8 mouse cellular contexts compared by ENCODE assay signal in the genomic region with DNA sequence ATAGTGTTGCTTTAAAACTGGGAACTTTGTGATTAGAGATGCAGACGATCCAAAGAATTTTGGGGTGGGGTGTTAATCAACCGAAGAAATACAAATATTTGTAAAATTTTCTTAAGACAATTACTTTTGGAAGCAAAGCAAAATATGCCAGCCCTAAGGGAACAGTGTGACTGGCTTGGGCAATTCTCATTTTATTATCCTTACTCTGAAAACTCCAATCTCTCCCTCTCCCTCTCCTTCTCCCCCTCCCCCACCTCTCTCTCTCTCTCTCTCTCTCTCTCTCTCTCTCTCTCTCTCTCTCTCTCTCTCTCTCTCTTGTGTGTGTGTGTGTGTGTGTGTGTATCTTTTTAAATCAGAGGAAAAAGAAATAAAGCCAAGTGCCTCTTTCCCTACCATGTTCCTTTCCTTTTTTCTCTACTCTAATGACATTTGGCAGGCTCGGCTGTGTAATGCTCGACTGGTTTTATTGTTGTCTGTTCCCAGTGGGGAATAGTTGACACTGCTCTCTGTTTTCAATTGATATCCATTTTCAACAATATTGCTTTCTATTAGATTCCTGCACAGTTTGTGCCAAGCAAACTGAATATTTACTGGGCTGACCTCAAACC.
DNase-seq lines count a peak whose midpoint lies in the region; ATAC-seq lines count a peak whose summit lies in the region.
"Had no signal": no experiment of that assay in that cellular context is flagged by ENCODE, and none has a peak within 500 bp of the region (broad histone marks: within the 10 kb centered on the region; RNA-seq: fewer than 3 reads in every experiment).

No protein-coding gene starts in this region.

- WGBS in neural tube, embryonic 11.5 days: 21% methylated on average over 4 of the region's 4 CpGs
- WGBS in forebrain, embryonic 12.5 days: 21% methylated on average over 4 of the region's 4 CpGs
- WGBS in limb, embryonic 13.5 days: 19% methylated on average over 4 of the region's 4 CpGs

- no peaks in the 10 kb centered on the region for H3K27me3 ChIP-seq in neural tube, embryonic 11.5 days (ENCODE audit: control insufficient read depth, insufficient read depth, low read length)
- H3K27me3 ChIP-seq in forebrain, embryonic 12.5 days: no peaks in the 10 kb centered on the region
- no peaks in the 10 kb centered on the region for H3K27me3 ChIP-seq in limb, embryonic 13.5 days

- peak overlapping the region; percentile 53 for H3K9ac ChIP-seq in neural tube, embryonic 11.5 days (ENCODE audit: low read length)
- H3K9ac ChIP-seq in forebrain, embryonic 12.5 days: peak overlapping the region; percentile 45; the same call in 1 of the 2 replicates
- no peak overlapping the region for H3K9ac ChIP-seq in limb, embryonic 13.5 days

- peak; percentile 61; the same call in 1 of the 2 replicates for ATAC-seq in neural tube, embryonic 11.5 days (ENCODE audit: insufficient read depth, low FRiP score, low TSS enrichment)
- ATAC-seq in forebrain, embryonic 12.5 days (ENCODE audit: low FRiP score): peak; percentile 66
- no peak; the same call in 1 of the 2 replicates for ATAC-seq in limb, embryonic 13.5 days (ENCODE audit: low FRiP score, low read depth)

- peak overlapping the region; percentile 61; the same call in 1 of the 2 replicates for H3K27ac ChIP-seq in neural tube, embryonic 11.5 days (ENCODE audit: low read depth, low read length)
- H3K27ac ChIP-seq in forebrain, embryonic 12.5 days: peak overlapping the region; percentile 73
- 0 out of 2 replicates have a peak overlapping the region, but pooled peaks have one; percentile 10 for H3K27ac ChIP-seq in limb, embryonic 13.5 days

- H3K4me2 ChIP-seq in neural tube, embryonic 11.5 days (ENCODE audit: low read depth): peak overlapping the region; percentile 28
- peak overlapping the region; percentile 42 for H3K4me2 ChIP-seq in forebrain, embryonic 12.5 days
- peak overlapping the region; percentile 56 for H3K4me2 ChIP-seq in limb, embryonic 13.5 days (replicated peaks)

- H3K9me3 ChIP-seq in neural tube, embryonic 11.5 days (ENCODE audit: control insufficient read depth, low read length): no peaks in the 10 kb centered on the region
- no peaks in the 10 kb centered on the region for H3K9me3 ChIP-seq in forebrain, embryonic 12.5 days
- H3K9me3 ChIP-seq in limb, embryonic 13.5 days: no peaks in the 10 kb centered on the region
- H3K9me3 ChIP-seq: G1E had no signal

- intact Hi-C loops in heart, postnatal 36 days (cut with DNase I): loop anchor here (2.0 to 10.0 kb wide), 4 partner anchors 297 to 1896 kb away; no protein-coding TSS in a partner anchor

- H3K4me3 ChIP-seq in neural tube, embryonic 11.5 days (ENCODE audit: low read depth, low read length): no peak overlapping the region
- H3K4me3 ChIP-seq in forebrain, embryonic 12.5 days (replicated peaks): no peak overlapping the region
- H3K4me3 ChIP-seq in limb, embryonic 13.5 days: no peak overlapping the region

- peaks cover 3% of the 10 kb centered on the region; the same call in 1 of the 2 replicates for H3K4me1 ChIP-seq in neural tube, embryonic 11.5 days (ENCODE audit: control insufficient read depth, insufficient read depth, low read length)
- H3K4me1 ChIP-seq in forebrain, embryonic 12.5 days: peaks cover 30% of the 10 kb centered on the region
- H3K4me1 ChIP-seq in limb, embryonic 13.5 days: peaks cover 19% of the 10 kb centered on the region

- no peak for DNase-seq in neural tube, embryonic 11.5 days (ENCODE audit: low spot score)
- no peak for DNase-seq in neural tube, embryonic 10.5 days (ENCODE audit: extremely low spot score, low spot score)
- no peak for DNase-seq in left cerebral cortex, adult 9 months (ENCODE audit: low spot score in 2 of 2)
- DNase-seq in heart, postnatal 36 days: no peak
- DNase-seq in cerebellum, adult 18-20 months: no peak

- H3K36me3 ChIP-seq in neural tube, embryonic 11.5 days (ENCODE audit: control insufficient read depth, insufficient read depth, low read length): no peaks in the 10 kb centered on the region
- H3K36me3 ChIP-seq in forebrain, embryonic 12.5 days (replicated peaks): no peaks in the 10 kb centered on the region
- H3K36me3 ChIP-seq in limb, embryonic 13.5 days: no peaks in the 10 kb centered on the region
- H3K36me3 ChIP-seq: G1E had no signal

Comparison
In these comparisons a context has a peak if more than half of its experiments do, and no peak if none do; other contexts are left out.
1. H3K27ac ChIP-seq: peak in every context shown above with its lines; median percentile 73 in forebrain, embryonic 12.5 days; 61 in neural tube, embryonic 11.5 days; 10 in limb, embryonic 13.5 days.